Mouse (Mus musculus): ENCODE results near the gene Glrx3. TPM values are rescaled to one million over a fixed set of nuclear protein-coding genes. Genes with fewer than 3 reads are reported as not detected.

The Glrx3 gene
- polyA plus RNA-seq, 1 experiment, result 204 TPM

DNA sequence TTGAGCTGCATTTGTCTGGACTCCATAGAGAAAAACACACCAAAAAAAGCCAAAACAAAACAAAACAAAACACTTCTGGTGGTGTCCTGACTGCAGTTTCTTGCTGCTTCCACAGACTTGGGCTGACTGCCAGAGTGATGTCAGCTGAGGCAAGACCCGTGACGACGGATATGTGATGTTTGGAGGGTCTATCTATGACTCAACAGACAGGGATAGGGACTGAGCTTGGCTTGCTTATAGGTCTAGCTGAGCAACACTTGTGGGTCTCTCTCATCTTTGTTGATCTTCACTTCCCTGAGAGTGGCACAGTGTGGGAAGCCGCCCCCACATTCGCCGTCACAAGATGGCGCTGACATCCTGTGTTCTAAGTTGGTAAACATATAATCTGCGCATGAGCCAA lies 22.7 kb upstream of the Glrx3 start:
- no peak overlapping the region for H3K4me2 ChIP-seq (ENCODE audit: low read depth)
- TF ChIP-seq MAX (IDR thresholded peaks at IDR 0.05; ENCODE audit: low read depth) (no peak), E2F4 (IDR thresholded peaks at IDR 0.05; ENCODE audit: insufficient read depth) (no peak), MYOG (IDR thresholded peaks at IDR 0.05; ENCODE audit: control insufficient read depth in 1 of 3, insufficient read depth in 1 of 3, insufficient read length in 2 of 3, low read depth in 2 of 3) (no peak), TCF12 (IDR thresholded peaks at IDR 0.05; ENCODE audit: insufficient read depth, poor library complexity, severe bottlenecking) (no peak), MYOD1 (IDR thresholded peaks at IDR 0.05; ENCODE audit: control insufficient read depth in 1 of 3, insufficient read length in 2 of 3, low read depth in 2 of 3) (no peak), REST (IDR thresholded peaks at IDR 0.05; ENCODE audit: insufficient read depth, insufficient read length) (no peak), POLR2A (IDR thresholded peaks at IDR 0.05; ENCODE audit: insufficient read length, low read depth) (no peak), TCF3 (IDR thresholded peaks at IDR 0.05; ENCODE audit: insufficient read length, low read depth) (no peak), CEBPB (IDR thresholded peaks at IDR 0.05; ENCODE audit: insufficient read depth, poor library complexity, severe bottlenecking) (no peak), USF1 (IDR thresholded peaks at IDR 0.05; ENCODE audit: low read depth) (no peak), POLR2AphosphoS2 (IDR thresholded peaks at IDR 0.05; ENCODE audit: insufficient read length, low read depth) (no peak), SRF (IDR thresholded peaks at IDR 0.05; ENCODE audit: control insufficient read depth, insufficient read length, low read depth) (no peak)
- no peaks in the 10 kb centered on the region for H3K79me2 ChIP-seq (ENCODE audit: control insufficient read depth, insufficient read depth)
- no peaks in the 10 kb centered on the region for H3K27me3 ChIP-seq (ENCODE audit: control insufficient read depth, insufficient read depth, insufficient read length)
- no peak overlapping the region for H3ac ChIP-seq (ENCODE audit: control insufficient read depth, insufficient read length)
- no peak overlapping the region for H3K4me3 ChIP-seq
- H3K36me3 ChIP-seq (ENCODE audit: control insufficient read depth, insufficient read depth), result no peaks in the 10 kb centered on the region

DNA sequence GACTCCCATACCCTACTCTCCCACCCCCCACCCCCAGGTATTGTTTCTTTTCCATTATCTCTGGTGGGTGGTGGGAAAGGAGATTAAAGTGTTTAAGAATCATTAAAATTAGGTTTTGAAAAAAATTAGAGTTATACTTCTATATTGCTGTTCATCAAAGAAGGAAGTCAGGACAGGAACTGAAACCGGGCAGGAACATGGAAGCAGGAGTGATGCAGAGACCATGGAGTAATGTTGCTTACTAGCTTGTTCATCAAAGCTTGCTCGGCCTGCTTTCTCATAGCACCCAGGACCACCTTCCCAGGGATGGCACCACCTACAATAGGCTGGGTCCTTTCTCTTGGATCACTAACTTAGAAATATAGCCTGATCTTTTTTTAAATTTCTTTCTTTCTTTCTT lies 16.9 kb upstream of the Glrx3 start:
- TF ChIP-seq POLR2A (IDR thresholded peaks at IDR 0.05; ENCODE audit: insufficient read length, low read depth) (no peak), MYOG (IDR thresholded peaks at IDR 0.05; ENCODE audit: control insufficient read depth in 1 of 3, insufficient read depth in 1 of 3, insufficient read length in 2 of 3, low read depth in 2 of 3) (no peak), REST (IDR thresholded peaks at IDR 0.05; ENCODE audit: insufficient read depth, insufficient read length) (no peak), USF1 (IDR thresholded peaks at IDR 0.05; ENCODE audit: low read depth) (no peak), TCF3 (IDR thresholded peaks at IDR 0.05; ENCODE audit: insufficient read length, low read depth) (no peak), E2F4 (IDR thresholded peaks at IDR 0.05; ENCODE audit: insufficient read depth) (no peak), MAX (IDR thresholded peaks at IDR 0.05; ENCODE audit: low read depth) (no peak), POLR2AphosphoS2 (IDR thresholded peaks at IDR 0.05; ENCODE audit: insufficient read length, low read depth) (no peak), SRF (IDR thresholded peaks at IDR 0.05; ENCODE audit: control insufficient read depth, insufficient read length, low read depth) (no peak), MYOD1 (IDR thresholded peaks at IDR 0.05; ENCODE audit: control insufficient read depth in 1 of 3, insufficient read length in 2 of 3, low read depth in 2 of 3) (no peak), TCF12 (IDR thresholded peaks at IDR 0.05; ENCODE audit: insufficient read depth, poor library complexity, severe bottlenecking) (no peak), CEBPB (IDR thresholded peaks at IDR 0.05; ENCODE audit: insufficient read depth, poor library complexity, severe bottlenecking) (no peak)
- Histone ChIP-seq H3ac (ENCODE audit: control insufficient read depth, insufficient read length) (no peak overlapping the region), H3K79me2 (ENCODE audit: control insufficient read depth, insufficient read depth) (no peaks in the 10 kb centered on the region), H3K4me3 (no peak overlapping the region), H3K27me3 (ENCODE audit: control insufficient read depth, insufficient read depth, insufficient read length) (no peaks in the 10 kb centered on the region), H3K4me2 (ENCODE audit: low read depth) (no peak overlapping the region), H3K36me3 (ENCODE audit: control insufficient read depth, insufficient read depth) (no peaks in the 10 kb centered on the region)

DNA sequence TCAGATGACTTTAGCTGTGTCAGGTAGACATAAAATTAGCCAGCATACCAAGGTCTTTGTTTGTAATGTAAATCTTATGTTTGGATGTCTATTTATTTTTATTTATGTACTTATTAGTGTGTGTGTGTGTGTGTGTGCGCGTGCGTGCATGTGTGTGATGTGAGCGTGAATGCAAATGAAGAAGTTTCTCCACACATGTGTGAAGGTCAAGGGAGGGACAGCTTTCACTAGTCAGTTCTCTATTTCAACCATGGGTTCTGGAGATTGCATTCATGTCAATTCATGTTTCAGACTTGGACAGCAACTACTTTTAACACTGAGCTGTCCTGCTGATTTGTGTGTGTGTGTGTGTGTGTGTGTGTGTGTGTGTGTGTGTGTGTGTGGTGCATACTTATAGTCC lies 16.2 kb upstream of the Glrx3 start:
- H3K4me3 ChIP-seq, result no peak overlapping the region
- TF ChIP-seq POLR2A (IDR thresholded peaks at IDR 0.05; ENCODE audit: insufficient read length, low read depth) (no peak), USF1 (IDR thresholded peaks at IDR 0.05; ENCODE audit: low read depth) (no peak), MYOD1 (IDR thresholded peaks at IDR 0.05; ENCODE audit: control insufficient read depth in 1 of 3, insufficient read length in 2 of 3, low read depth in 2 of 3) (no peak), MAX (IDR thresholded peaks at IDR 0.05; ENCODE audit: low read depth) (no peak), REST (IDR thresholded peaks at IDR 0.05; ENCODE audit: insufficient read depth, insufficient read length) (no peak), SRF (IDR thresholded peaks at IDR 0.05; ENCODE audit: control insufficient read depth, insufficient read length, low read depth) (no peak), E2F4 (IDR thresholded peaks at IDR 0.05; ENCODE audit: insufficient read depth) (no peak), POLR2AphosphoS2 (IDR thresholded peaks at IDR 0.05; ENCODE audit: insufficient read length, low read depth) (no peak), CEBPB (IDR thresholded peaks at IDR 0.05; ENCODE audit: insufficient read depth, poor library complexity, severe bottlenecking) (no peak), TCF12 (IDR thresholded peaks at IDR 0.05; ENCODE audit: insufficient read depth, poor library complexity, severe bottlenecking) (no peak), MYOG (IDR thresholded peaks at IDR 0.05; ENCODE audit: control insufficient read depth in 1 of 3, insufficient read depth in 1 of 3, insufficient read length in 2 of 3, low read depth in 2 of 3) (no peak)
- no peaks in the 10 kb centered on the region for H3K27me3 ChIP-seq (ENCODE audit: control insufficient read depth, insufficient read depth, insufficient read length)
- no peaks in the 10 kb centered on the region for H3K36me3 ChIP-seq (ENCODE audit: control insufficient read depth, insufficient read depth)
- H3K4me2 ChIP-seq (ENCODE audit: low read depth), result no peak overlapping the region
- H3K79me2 ChIP-seq (ENCODE audit: control insufficient read depth, insufficient read depth), result no peaks in the 10 kb centered on the region
- no peak overlapping the region for H3ac ChIP-seq (ENCODE audit: control insufficient read depth, insufficient read length)

DNA sequence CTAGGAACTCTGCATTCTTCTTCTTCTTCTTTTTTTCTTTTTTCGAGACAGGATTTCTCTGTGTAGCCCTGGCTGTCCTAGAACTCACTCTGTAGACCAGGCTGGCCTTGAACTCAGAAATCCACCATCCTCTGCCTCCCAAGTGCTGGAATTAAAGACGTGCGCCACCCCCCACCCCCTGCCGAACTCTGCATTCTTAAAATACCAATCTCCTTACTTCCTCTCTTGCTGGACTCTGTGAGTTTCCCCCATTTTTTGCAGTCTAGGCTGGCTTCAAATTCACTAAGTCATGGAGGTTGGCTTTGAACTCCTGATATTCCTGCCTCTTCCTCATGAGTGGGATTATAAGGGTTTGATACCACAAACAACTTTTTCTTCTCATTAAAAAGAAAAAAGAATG lies 10.7 kb upstream of the Glrx3 start:
- Histone ChIP-seq H3K27me3 (ENCODE audit: control insufficient read depth, insufficient read depth, insufficient read length) (no peaks in the 10 kb centered on the region), H3K36me3 (ENCODE audit: control insufficient read depth, insufficient read depth) (no peaks in the 10 kb centered on the region), H3K4me2 (ENCODE audit: low read depth) (no peak overlapping the region), H3ac (ENCODE audit: control insufficient read depth, insufficient read length) (no peak overlapping the region), H3K4me3 (no peak overlapping the region), H3K79me2 (ENCODE audit: control insufficient read depth, insufficient read depth) (no peaks in the 10 kb centered on the region)
- TF ChIP-seq POLR2AphosphoS2 (IDR thresholded peaks at IDR 0.05; ENCODE audit: insufficient read length, low read depth), result no peak
- TF ChIP-seq TCF3 (IDR thresholded peaks at IDR 0.05; ENCODE audit: insufficient read length, low read depth), result no peak
- TF ChIP-seq TCF12 (IDR thresholded peaks at IDR 0.05; ENCODE audit: insufficient read depth, poor library complexity, severe bottlenecking), result no peak
- TF ChIP-seq POLR2A (IDR thresholded peaks at IDR 0.05; ENCODE audit: insufficient read length, low read depth), result no peak
- no peak for TF ChIP-seq E2F4 (IDR thresholded peaks at IDR 0.05; ENCODE audit: insufficient read depth)
- TF ChIP-seq SRF (IDR thresholded peaks at IDR 0.05; ENCODE audit: control insufficient read depth, insufficient read length, low read depth), result no peak
- no peak for TF ChIP-seq MAX (IDR thresholded peaks at IDR 0.05; ENCODE audit: low read depth)
- TF ChIP-seq MYOD1 (IDR thresholded peaks at IDR 0.05; ENCODE audit: control insufficient read depth in 1 of 3, insufficient read length in 2 of 3, low read depth in 2 of 3), result no peak
- no peak for TF ChIP-seq USF1 (IDR thresholded peaks at IDR 0.05; ENCODE audit: low read depth)
- TF ChIP-seq CEBPB (IDR thresholded peaks at IDR 0.05; ENCODE audit: insufficient read depth, poor library complexity, severe bottlenecking), result no peak
- no peak for TF ChIP-seq MYOG (IDR thresholded peaks at IDR 0.05; ENCODE audit: control insufficient read depth in 1 of 3, insufficient read depth in 1 of 3, insufficient read length in 2 of 3, low read depth in 2 of 3)
- TF ChIP-seq REST (IDR thresholded peaks at IDR 0.05; ENCODE audit: insufficient read depth, insufficient read length), result no peak
